Mouse (Mus musculus) heart, postnatal 0 days (tissue): ENCODE data around the gene Ribc1.

Experiments used
- CTCF ChIP-seq: IDR thresholded peaks from 2 replicates; pipeline ENCODE4 v1.5.1; 2016; ENCODE audit warnings: antibody characterized with exemption, control low read depth, low read depth
- EP300 ChIP-seq: IDR thresholded peaks from 2 replicates; pipeline ENCODE4 v1.6.1; 2016; ENCODE audit warnings: antibody characterized with exemption, low read depth

GRCm38 (mm10) chrX:152052546-152052945 lies 36.5 kb upstream of the Ribc1 start:
- no peak for TF ChIP-seq EP300
- TF ChIP-seq CTCF = no peak
